In the genomic region with DNA sequence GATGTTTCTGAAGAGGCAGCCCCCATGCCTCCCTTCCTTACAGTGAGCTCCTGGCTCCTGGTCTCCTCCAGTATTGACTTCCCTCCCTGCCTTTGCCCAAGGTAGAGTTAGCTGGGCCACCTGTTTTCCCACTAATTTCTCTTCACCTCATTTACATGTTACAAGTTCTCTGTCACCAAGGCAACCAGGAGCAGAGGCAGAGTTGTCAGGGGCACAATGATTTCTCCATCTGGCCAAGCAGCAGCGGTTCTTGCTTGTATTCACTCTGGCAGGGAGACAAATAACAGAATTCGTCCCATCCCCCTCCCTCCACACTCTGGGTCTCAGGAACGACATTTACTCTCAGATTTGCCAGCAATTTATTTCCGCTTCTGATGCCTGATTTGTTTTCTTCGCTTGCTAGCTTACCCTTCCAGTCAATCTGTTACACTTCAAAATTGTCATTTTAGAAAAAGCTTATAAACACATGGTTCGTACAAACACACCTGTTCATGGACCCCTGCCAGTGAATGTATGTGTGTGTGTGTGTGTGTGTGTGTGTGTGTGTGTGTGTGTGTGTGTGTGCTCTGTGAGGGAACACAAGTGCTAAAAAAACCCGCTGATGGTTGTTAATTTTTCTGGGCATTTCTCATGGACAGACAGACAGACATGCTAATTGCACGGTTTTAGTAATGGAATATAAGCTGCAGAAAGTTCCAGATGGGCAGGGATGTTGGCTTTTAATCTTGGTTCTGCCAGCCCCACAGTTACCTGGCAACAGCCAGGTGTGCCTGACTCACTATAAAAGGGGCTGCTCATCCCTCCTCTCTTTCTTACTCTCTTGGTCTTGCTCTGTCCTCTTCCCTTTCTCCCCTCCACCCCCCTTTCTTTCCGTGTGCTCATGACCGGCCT, we compare ENCODE assay signal across 10 mouse cellular contexts.
A peak's percentile ranks its signal among the peaks of the same experiment; 100 is the strongest.
DNase-seq lines count a peak whose midpoint lies in the region; ATAC-seq and TF ChIP-seq lines count a peak whose summit lies in the region.
"Had no signal": no experiment of that assay in that cellular context is flagged by ENCODE, and none has a peak within 500 bp of the region (broad histone marks: within the 10 kb centered on the region; RNA-seq: fewer than 3 reads in every experiment).

No protein-coding gene starts in this region.

- no peak overlapping the region; the same call in 1 of the 2 replicates for H3K27ac ChIP-seq in left cerebral cortex, adult 2 months
- peak overlapping the region; percentile 71 for H3K27ac ChIP-seq in forebrain, embryonic 15.5 days (replicated peaks)
- no peak overlapping the region; the same call in 1 of the 2 replicates for H3K27ac ChIP-seq in neural tube, embryonic 14.5 days (ENCODE audit: low read depth, low read length)
- no peak overlapping the region for H3K27ac ChIP-seq in liver, embryonic 11.5 days (ENCODE audit: low read depth, low read length)
- H3K27ac ChIP-seq: macrophage had no signal

- 23% methylated on average over 10 of the region's 10 CpGs for WGBS in forebrain, embryonic 15.5 days
- WGBS in neural tube, embryonic 14.5 days: 37% methylated on average over 10 of the region's 10 CpGs
- WGBS in liver, embryonic 11.5 days: 60% methylated on average over 10 of the region's 10 CpGs

- no peak overlapping the region for H3K4me3 ChIP-seq in left cerebral cortex, adult 2 months
- H3K4me3 ChIP-seq in forebrain, embryonic 15.5 days: no peak overlapping the region
- no peak overlapping the region for H3K4me3 ChIP-seq in neural tube, embryonic 14.5 days (ENCODE audit: low read depth, low read length)
- H3K4me3 ChIP-seq in liver, embryonic 11.5 days (ENCODE audit: low read depth, low read length): no peak overlapping the region

- H3K27me3 ChIP-seq in forebrain, embryonic 15.5 days: no peaks in the 10 kb centered on the region
- no peaks in the 10 kb centered on the region for H3K27me3 ChIP-seq in neural tube, embryonic 14.5 days (ENCODE audit: control insufficient read depth, insufficient read depth, low read length)
- no peaks in the 10 kb centered on the region for H3K27me3 ChIP-seq in liver, embryonic 11.5 days (replicated peaks; ENCODE audit: control insufficient read depth, insufficient read depth, low read length)

- H3K4me2 ChIP-seq in forebrain, embryonic 15.5 days (replicated peaks): peak overlapping the region; percentile 25
- H3K4me2 ChIP-seq in neural tube, embryonic 14.5 days (ENCODE audit: low read depth, low read length): peak overlapping the region; percentile 8; the same call in 1 of the 2 replicates
- H3K4me2 ChIP-seq in liver, embryonic 11.5 days: no peak overlapping the region

- DNase-seq in left cerebral cortex, adult 2 months (ENCODE audit: extremely low spot score in 1 of 2, low spot score in 2 of 2): peak; percentile 18 to 38
- no peak for DNase-seq in left cerebral cortex, postnatal 36 days (ENCODE audit: low spot score in 2 of 2)
- peak; percentile 75 for DNase-seq in layer of hippocampus, adult 9-11 months
- DNase-seq in liver, embryonic 11.5 days (ENCODE audit: low spot score): no peak
- DNase-seq in urinary bladder, postnatal 14 days (ENCODE audit: low spot score): no peak
- DNase-seq in spleen, postnatal 4 days (ENCODE audit: low spot score in 2 of 2): no peak
- DNase-seq: thymus, postnatal 25 days had no signal

- no peaks in the 10 kb centered on the region for H3K9me3 ChIP-seq in forebrain, embryonic 15.5 days
- H3K9me3 ChIP-seq in neural tube, embryonic 14.5 days (ENCODE audit: control insufficient read depth, low read length): no peaks in the 10 kb centered on the region
- H3K9me3 ChIP-seq in liver, embryonic 11.5 days (ENCODE audit: control insufficient read depth, low read length): no peaks in the 10 kb centered on the region

- peaks cover 26% of the 10 kb centered on the region for H3K4me1 ChIP-seq in forebrain, embryonic 15.5 days
- peaks cover 7% of the 10 kb centered on the region; the same call in 1 of the 2 replicates for H3K4me1 ChIP-seq in neural tube, embryonic 14.5 days (ENCODE audit: control insufficient read depth, insufficient read depth, low read length)
- no peaks in the 10 kb centered on the region for H3K4me1 ChIP-seq in liver, embryonic 11.5 days (replicated peaks; ENCODE audit: control insufficient read depth, insufficient read depth, low read length)

- no peaks in the 10 kb centered on the region for H3K36me3 ChIP-seq in forebrain, embryonic 15.5 days
- H3K36me3 ChIP-seq in neural tube, embryonic 14.5 days (ENCODE audit: control insufficient read depth, insufficient read depth, low read length): no peaks in the 10 kb centered on the region
- H3K36me3 ChIP-seq in liver, embryonic 11.5 days (ENCODE audit: control insufficient read depth, insufficient read depth, low read length): no peaks in the 10 kb centered on the region

- intact Hi-C loops in left cerebral cortex, adult 2 months (cut with DNase I): no loop called here
- intact Hi-C loops in left cerebral cortex, postnatal 36 days (cut with DNase I): no loop called here

- ATAC-seq in forebrain, embryonic 15.5 days (replicated peaks): peak; percentile 89
- ATAC-seq in neural tube, embryonic 14.5 days (ENCODE audit: low read depth): peak; percentile 56; the same call in 1 of the 2 replicates
- no peak for ATAC-seq in liver, embryonic 11.5 days (replicated peaks; ENCODE audit: low FRiP score)

- TF ChIP-seq CTCF in left cerebral cortex, adult 2 months (IDR thresholded peaks at IDR 0.05): no peak

- H3K9ac ChIP-seq in forebrain, embryonic 15.5 days (replicated peaks): no peak overlapping the region
- H3K9ac ChIP-seq in neural tube, embryonic 14.5 days (replicated peaks; ENCODE audit: low read depth, low read length): no peak overlapping the region
- H3K9ac ChIP-seq in liver, embryonic 11.5 days (ENCODE audit: low read depth, low read length): no peak overlapping the region

Comparison
In these comparisons a context has a peak if more than half of its experiments do, and no peak if none do; other contexts are left out.
1. DNase-seq: peak in left cerebral cortex, adult 2 months (2 of 2) and layer of hippocampus, adult 9-11 months (single experiment); none in left cerebral cortex, postnatal 36 days (0 of 2), liver, embryonic 11.5 days (single experiment), urinary bladder, postnatal 14 days (single experiment) and spleen, postnatal 4 days (0 of 2).